Mouse (Mus musculus): Measurements from ENCODE around the gene Dctn5.

- TF ChIP-seq POLR2A (IDR thresholded peaks at IDR 0.05; ENCODE audit: extremely low read depth, insufficient read depth, low read length) (no peak), CTCF (IDR thresholded peaks at IDR 0.05; ENCODE audit: low read depth, low read length) (peak; percentile 0; the same call in 1 of the 2 replicates)
Measured at GRCm38 (mm10) chr7:122158915-122159902, 26.4 kb downstream of the Dctn5 start, which contains the start of gene Plk1.
